Mouse (Mus musculus) intestine, embryonic 15.5 days (tissue): ENCODE measurements around the gene Gcnt2. TPM values are rescaled to one million over a fixed set of nuclear protein-coding genes. Genes with fewer than 3 reads are reported as not detected.
"Not testable (repeated sequence)": the region's sequence is repeated elsewhere in the genome, so short reads cannot be mapped to it uniquely, and the experiment has no call there.

Experiments
- ATAC-seq: fragments of 200-750 bp; cut with Nextera tagmentation; 2 replicates; pipeline ENCODE4 v1.8.0; 2017; ENCODE audit warnings: moderate TSS enrichment, moderate library complexity
- H3K27ac ChIP-seq: fragments of 300-500 bp; sonication (generic); 2 replicates; pipeline ENCODE4 v1.5.1; 2015; ENCODE audit warnings: mild to moderate bottlenecking, inconsistent platforms
- H3K27me3 ChIP-seq: fragments of 300-500 bp; sonication (generic); replicated peaks from 2 replicates; pipeline ENCODE4 v1.6.1; 2015; ENCODE audit warnings: inconsistent platforms
- H3K36me3 ChIP-seq: fragments of 300-500 bp; sonication (generic); 2 replicates; pipeline ENCODE4 v1.6.1; 2015; ENCODE audit warnings: inconsistent platforms
- H3K4me1 ChIP-seq: fragments of 300-500 bp; sonication (generic); replicated peaks from 2 replicates; pipeline ENCODE4 v1.6.1; 2015; ENCODE audit warnings: inconsistent platforms
- H3K4me2 ChIP-seq: fragments of 300-500 bp; sonication (generic); replicated peaks from 2 replicates; pipeline ENCODE4 v1.6.1; 2015; ENCODE audit warnings: mild to moderate bottlenecking, inconsistent platforms
- H3K4me3 ChIP-seq: fragments of 300-500 bp; sonication (generic); replicated peaks from 2 replicates; pipeline ENCODE4 v1.5.1; 2015; ENCODE audit warnings: inconsistent platforms
- H3K9ac ChIP-seq: fragments of 300-500 bp; sonication (generic); 2 replicates; pipeline ENCODE4 v1.6.1; 2015; ENCODE audit warnings: inconsistent platforms
- H3K9me3 ChIP-seq: fragments of 300-500 bp; sonication (generic); 2 replicates; pipeline ENCODE4 v1.6.1; 2016; ENCODE audit warnings: inconsistent platforms
- WGBS: fragments of 180-500 bp; shearing (Covaris S2); methylation state at CpG from one replicate; pipeline ENCODE4 v1.1.7; 2015; 5-methylcytosine and 5-hydroxymethylcytosine counted together
- polyA plus RNA-seq: library from polyadenylated mRNA; unstranded; fragments of >200 nt; fragmentation: Nextera tagmentation; extraction: Ambion mirVana; gene quantifications from 2 replicates; pipeline ENCODE4 v1.2.1, GENCODE M21; 2015

Gcnt2 gene
- polyA plus RNA-seq, 1 experiment from 2014 or later, result 12.4 TPM

- not testable (repeated sequence) for H3K27ac ChIP-seq, H3K9ac ChIP-seq, H3K36me3 ChIP-seq, ATAC-seq, H3K9me3 ChIP-seq, H3K4me3 ChIP-seq, H3K4me2 ChIP-seq, H3K27me3 ChIP-seq
- whole genome bisulfite sequencing, result 61% methylated on average over 14 of the region's 14 CpGs
- H3K4me1 ChIP-seq, result peaks cover 15% of the 10 kb centered on the region; the same call in 1 of the 2 replicates
These were observed 38.6 kb downstream of the Gcnt2 start for GRCm38 (mm10) chr13:40898049-40898690.

- no peak for ATAC-seq
- no peak overlapping the region for H3K4me2 ChIP-seq
- H3K4me3 ChIP-seq, result no peak overlapping the region
- 90% methylated on average over 4 of the region's 4 CpGs for WGBS
- no peaks in the 10 kb centered on the region for H3K27me3 ChIP-seq
- H3K36me3 ChIP-seq, result no peaks in the 10 kb centered on the region
- H3K9me3 ChIP-seq, result no peaks in the 10 kb centered on the region
- H3K9ac ChIP-seq, result no peak overlapping the region
- H3K27ac ChIP-seq, result no peak overlapping the region
- peaks cover 15% of the 10 kb centered on the region; the same call in 1 of the 2 replicates for H3K4me1 ChIP-seq
These were observed 39.1 kb downstream of the Gcnt2 start for GRCm38 (mm10) chr13:40898698-40899097.

- H3K27me3 ChIP-seq, result no peaks in the 10 kb centered on the region
- H3K9me3 ChIP-seq, result no peaks in the 10 kb centered on the region
- no peak overlapping the region for H3K9ac ChIP-seq
- no peak overlapping the region for H3K4me2 ChIP-seq
- WGBS, result 86% methylated on average over 8 of the region's 8 CpGs
- H3K27ac ChIP-seq, result no peak overlapping the region
- no peaks in the 10 kb centered on the region for H3K36me3 ChIP-seq
- H3K4me3 ChIP-seq, result no peak overlapping the region
- no peak for ATAC-seq
- peaks cover 15% of the 10 kb centered on the region; the same call in 1 of the 2 replicates for H3K4me1 ChIP-seq
These were observed 39.9 kb downstream of the Gcnt2 start for GRCm38 (mm10) chr13:40899349-40899993.

- Histone ChIP-seq H3K27me3 (no peaks in the 10 kb centered on the region), H3K27ac (peak overlapping the region; percentile 4; the same call in 1 of the 2 replicates), H3K9ac (no peak overlapping the region), H3K4me3 (no peak overlapping the region), H3K4me2 (no peak overlapping the region), H3K36me3 (no peaks in the 10 kb centered on the region), H3K9me3 (no peaks in the 10 kb centered on the region), H3K4me1 (peaks cover 15% of the 10 kb centered on the region; the same call in 1 of the 2 replicates)
- no peak for ATAC-seq
- 71% methylated on average over 15 of the region's 15 CpGs for WGBS
These were observed 40.7 kb downstream of the Gcnt2 start for GRCm38 (mm10) chr13:40899994-40900970.

GRCm38 (mm10) chr13:40901263-40901662 lies 41.7 kb downstream of the Gcnt2 start:
- Histone ChIP-seq H3K9ac (no peak overlapping the region), H3K36me3 (no peaks in the 10 kb centered on the region), H3K27ac (peak overlapping the region; percentile 73), H3K4me2 (no peak overlapping the region), H3K9me3 (no peaks in the 10 kb centered on the region), H3K4me1 (peaks cover 15% of the 10 kb centered on the region; the same call in 1 of the 2 replicates), H3K27me3 (no peaks in the 10 kb centered on the region), H3K4me3 (no peak overlapping the region)
- no peak for ATAC-seq
- WGBS, result 67% methylated on average over 5 of the region's 5 CpGs

- no peak overlapping the region for H3K4me2 ChIP-seq
- H3K9me3 ChIP-seq, result no peaks in the 10 kb centered on the region
- H3K4me1 ChIP-seq, result peaks cover 15% of the 10 kb centered on the region; the same call in 1 of the 2 replicates
- H3K36me3 ChIP-seq, result no peaks in the 10 kb centered on the region
- H3K9ac ChIP-seq, result no peak overlapping the region
- ATAC-seq, result peak; percentile 76
- H3K4me3 ChIP-seq, result no peak overlapping the region
- H3K27me3 ChIP-seq, result no peaks in the 10 kb centered on the region
- 43% methylated on average over 12 of the region's 12 CpGs for WGBS
- H3K27ac ChIP-seq, result peak overlapping the region; percentile 73
These were observed 42.4 kb downstream of the Gcnt2 start for GRCm38 (mm10) chr13:40901831-40902459.

GRCm38 (mm10) chr13:40904080-40904479 lies 44.5 kb downstream of the Gcnt2 start:
- Histone ChIP-seq H3K27me3 (no peaks in the 10 kb centered on the region), H3K27ac (no peak overlapping the region), H3K9ac (no peak overlapping the region), H3K4me1 (peaks cover 15% of the 10 kb centered on the region; the same call in 1 of the 2 replicates), H3K4me2 (no peak overlapping the region), H3K36me3 (no peaks in the 10 kb centered on the region), H3K4me3 (no peak overlapping the region), H3K9me3 (no peaks in the 10 kb centered on the region)
- no peak for ATAC-seq
- WGBS, result 93% methylated on average over 7 of the region's 7 CpGs

GRCm38 (mm10) chr13:40906528-40906927 lies 47.0 kb downstream of the Gcnt2 start:
- no peak overlapping the region for H3K4me3 ChIP-seq
- no peaks in the 10 kb centered on the region for H3K27me3 ChIP-seq
- no peak for ATAC-seq
- WGBS, result 80% methylated on average over 7 of the region's 7 CpGs
- no peak overlapping the region for H3K27ac ChIP-seq
- no peak overlapping the region for H3K9ac ChIP-seq
- no peak overlapping the region for H3K4me2 ChIP-seq
- H3K4me1 ChIP-seq, result peaks cover 12% of the 10 kb centered on the region; the same call in 1 of the 2 replicates
- H3K36me3 ChIP-seq, result no peaks in the 10 kb centered on the region
- no peaks in the 10 kb centered on the region for H3K9me3 ChIP-seq

- ATAC-seq, result no peak
- Histone ChIP-seq H3K36me3 (no peaks in the 10 kb centered on the region), H3K27me3 (no peaks in the 10 kb centered on the region), H3K9me3 (no peaks in the 10 kb centered on the region), H3K4me2 (no peak overlapping the region), H3K27ac (peak overlapping the region; percentile 49; the same call in 1 of the 2 replicates), H3K9ac (no peak overlapping the region), H3K4me3 (no peak overlapping the region), H3K4me1 (peaks cover 6% of the 10 kb centered on the region; the same call in 1 of the 2 replicates)
- WGBS, result 60% methylated on average over 7 of the region's 7 CpGs
These were observed 47.7 kb downstream of the Gcnt2 start for GRCm38 (mm10) chr13:40907274-40907673.

GRCm38 (mm10) chr13:40908044-40908443 lies 48.5 kb downstream of the Gcnt2 start:
- no peak overlapping the region for H3K9ac ChIP-seq
- no peaks in the 10 kb centered on the region for H3K27me3 ChIP-seq
- H3K9me3 ChIP-seq, result no peaks in the 10 kb centered on the region
- no peaks in the 10 kb centered on the region for H3K36me3 ChIP-seq
- no peaks in the 10 kb centered on the region for H3K4me1 ChIP-seq
- H3K4me2 ChIP-seq, result no peak overlapping the region
- 75% methylated on average over 6 of the region's 6 CpGs for WGBS
- peak overlapping the region; percentile 49; the same call in 1 of the 2 replicates for H3K27ac ChIP-seq
- no peak for ATAC-seq
- H3K4me3 ChIP-seq, result no peak overlapping the region

GRCm38 (mm10) chr13:40909060-40909459 lies 49.5 kb downstream of the Gcnt2 start:
- H3K9me3 ChIP-seq, result no peaks in the 10 kb centered on the region
- no peak overlapping the region for H3K4me2 ChIP-seq
- no peak overlapping the region for H3K4me3 ChIP-seq
- 88% methylated on average over 7 of the region's 8 CpGs for WGBS
- H3K9ac ChIP-seq, result no peak overlapping the region
- H3K4me1 ChIP-seq, result 0 out of 2 replicates have a peak, but pooled peaks cover 3% of the 10 kb centered on the region
- H3K36me3 ChIP-seq, result no peaks in the 10 kb centered on the region
- no peaks in the 10 kb centered on the region for H3K27me3 ChIP-seq
- H3K27ac ChIP-seq, result no peak overlapping the region
- ATAC-seq, result no peak
